Mouse (Mus musculus) heart, adult 18-20 months (tissue): ENCODE data around the gene Ccdc170. TPM values are rescaled to one million over a fixed set of nuclear protein-coding genes. Genes with fewer than 3 reads are reported as not detected.

Experiments used
- DNase-seq, 2 experiments: peaks; one replicate each; pipeline ENCODE4 v3.0.0; 2021 to 2022; ENCODE audit warnings: mixed read lengths in 1 of 2
- total RNA-seq, 2 experiments: library from RNA; stranded (reverse); gene quantifications; 2 replicates each; pipeline ENCODE4 v1.2.3; 2021

Gene Ccdc170
- total RNA-seq, 2 experiments from 2014 or later: 0.21 to 0.62 TPM

DNA sequence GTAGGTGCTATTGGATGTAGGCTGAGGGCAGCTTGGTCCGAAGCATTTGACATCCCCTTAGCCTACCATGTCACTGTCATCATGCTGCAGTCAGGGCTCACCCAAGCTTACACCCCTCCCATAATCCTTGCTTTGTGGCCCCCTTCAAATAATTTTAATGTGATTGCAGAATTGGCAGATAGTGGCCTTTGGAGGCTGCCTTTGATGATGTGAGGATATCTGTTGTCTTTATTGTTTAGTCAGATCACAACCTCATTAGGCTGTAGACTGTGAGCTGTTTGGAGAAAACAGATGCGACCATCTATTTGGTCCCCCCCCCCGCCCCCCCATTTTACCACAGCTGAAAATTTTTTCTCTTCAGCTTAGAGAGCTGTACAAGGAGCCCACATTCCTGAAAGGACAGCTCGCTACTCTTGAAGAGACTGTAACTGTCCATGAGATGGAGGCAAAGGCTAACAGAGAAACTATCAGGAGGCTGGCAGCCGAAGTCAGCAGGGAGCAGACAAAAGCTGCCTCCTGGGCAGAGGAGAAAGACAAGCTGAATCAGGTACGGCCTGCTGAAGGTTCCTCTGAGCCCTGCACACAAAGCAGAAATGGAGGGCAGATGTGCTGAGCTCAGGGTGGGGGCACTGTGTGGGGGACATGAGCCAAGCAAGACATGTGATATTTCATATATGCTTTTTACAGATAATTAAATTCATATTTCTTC lies 38.2 kb downstream of the Ccdc170 start:
- no peak for DNase-seq

DNA sequence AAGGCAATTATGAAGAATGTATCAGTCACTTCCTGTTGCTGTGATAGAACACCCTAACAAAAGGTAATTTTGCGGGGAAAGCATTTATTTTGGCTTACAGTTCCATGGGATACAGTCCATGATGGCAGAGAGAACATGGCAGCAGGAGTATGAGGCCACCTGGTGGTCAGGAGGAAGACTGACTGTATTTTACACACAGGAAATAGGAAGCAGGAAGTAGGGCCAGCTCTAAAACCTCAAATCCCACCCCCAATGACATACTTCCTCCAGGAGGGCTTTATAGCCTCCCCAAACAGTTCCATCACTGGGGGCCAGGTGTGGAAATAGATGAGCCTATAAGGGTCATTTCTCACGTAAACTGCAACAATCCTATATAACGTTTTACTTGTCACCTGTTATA lies 39.8 kb downstream of the Ccdc170 start:
- DNase-seq: no peak

DNA sequence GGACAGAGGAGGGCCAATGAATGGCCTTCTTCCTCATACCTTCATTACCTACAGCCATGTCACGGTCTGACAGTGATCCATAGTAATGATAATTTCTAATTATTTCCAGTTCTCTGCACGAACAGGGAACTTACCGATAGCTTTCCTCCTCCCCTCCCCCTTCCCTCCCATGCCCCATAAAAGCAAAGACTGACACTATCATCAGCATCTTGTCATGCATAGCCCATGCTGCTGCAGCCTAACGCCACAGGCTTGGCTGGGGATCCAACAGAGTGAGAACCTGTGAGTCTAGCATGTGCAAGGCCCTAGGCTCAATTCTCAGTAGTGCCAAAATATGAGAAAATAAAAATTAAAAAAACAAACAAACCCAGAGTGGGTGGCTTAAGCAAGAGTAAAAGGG lies 40.8 kb downstream of the Ccdc170 start:
- DNase-seq: no peak

DNA sequence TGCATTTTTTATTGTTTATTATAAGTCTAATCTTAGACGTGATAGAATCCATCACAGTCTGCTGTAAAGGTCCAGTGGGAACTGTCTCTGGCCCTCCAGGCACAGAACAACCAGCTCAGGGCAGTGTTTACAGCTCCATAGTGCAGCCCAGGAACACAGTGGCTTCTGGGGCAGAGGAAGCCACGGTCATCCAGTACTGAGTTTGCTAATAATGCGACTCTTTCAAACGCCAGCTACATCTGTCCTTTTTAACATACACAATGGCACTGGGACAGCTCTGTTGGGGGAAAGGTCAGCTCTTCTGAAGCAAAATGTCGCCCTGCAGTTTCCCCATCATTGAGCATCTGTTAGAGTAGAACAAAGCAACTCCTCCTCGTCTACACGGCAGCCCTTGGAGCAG lies 45.7 kb downstream of the Ccdc170 start:
- DNase-seq: no peak

DNA sequence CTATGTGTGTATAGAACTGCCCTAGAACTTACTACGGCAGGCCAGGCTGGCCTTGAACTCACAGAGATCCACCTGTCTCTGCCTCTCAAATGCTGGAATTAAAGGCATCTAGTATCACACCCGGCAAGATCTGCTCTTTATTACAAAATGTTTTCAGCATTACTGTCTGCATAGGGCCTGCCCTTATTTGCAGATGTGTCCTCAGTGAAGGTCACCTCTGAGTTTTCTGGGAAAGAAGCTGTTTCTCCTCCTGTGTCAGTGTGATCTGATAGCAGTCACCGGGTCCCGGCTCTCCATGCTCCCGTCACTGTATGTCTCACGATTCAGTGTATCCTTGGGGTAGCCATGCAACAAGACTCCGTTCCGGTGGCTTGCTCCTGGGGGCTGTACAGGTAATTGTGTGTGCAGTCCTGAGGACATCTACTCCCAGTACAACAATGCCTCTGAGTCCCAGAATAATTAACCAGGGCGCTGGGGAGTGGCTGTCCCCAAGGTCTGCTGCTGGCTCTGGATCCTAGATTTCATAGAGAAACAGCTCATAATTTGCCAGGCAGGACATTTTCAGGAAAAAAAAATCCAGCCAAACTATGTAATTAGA lies 48.4 kb downstream of the Ccdc170 start:
- no peak for DNase-seq

DNA sequence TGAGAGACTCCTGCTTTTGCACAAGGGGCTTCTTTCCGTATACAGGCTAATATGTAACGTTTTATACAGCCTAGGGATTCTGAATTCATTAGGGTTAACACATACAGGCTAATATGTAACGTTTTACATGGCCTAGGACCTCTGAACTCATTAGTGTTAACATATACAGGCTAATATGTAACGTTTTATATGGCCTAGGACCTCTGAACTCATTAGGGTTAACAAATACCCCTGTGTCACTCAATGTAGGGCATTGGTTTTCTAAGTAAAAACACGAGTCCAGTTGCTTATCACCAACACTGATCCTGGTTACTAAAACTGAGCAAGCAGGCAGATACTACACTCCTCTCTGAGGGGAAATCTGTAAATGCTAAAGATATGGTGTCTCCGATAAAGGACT lies 49.6 kb downstream of the Ccdc170 start:
- no peak for DNase-seq

DNA sequence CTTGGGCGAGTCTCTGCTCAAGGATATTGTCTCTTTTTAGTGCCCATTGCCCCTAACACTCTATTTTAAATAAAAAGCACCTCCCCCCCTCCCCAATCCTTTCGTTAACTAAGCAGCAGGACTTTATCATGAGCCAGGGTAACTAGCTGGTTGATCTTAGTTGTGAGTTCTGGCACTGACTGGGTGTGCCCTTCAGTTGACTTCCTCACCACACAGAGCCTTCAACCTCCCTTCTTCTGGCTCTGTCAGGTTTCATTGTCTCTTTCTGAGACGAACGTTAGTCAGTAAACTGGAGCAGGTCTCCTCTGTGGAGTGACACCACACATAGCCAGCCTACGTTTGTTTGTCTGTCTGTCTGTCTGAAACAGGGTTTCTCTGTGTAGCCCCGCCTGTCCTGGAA lies 50.4 kb downstream of the Ccdc170 start:
- DNase-seq: no peak

DNA sequence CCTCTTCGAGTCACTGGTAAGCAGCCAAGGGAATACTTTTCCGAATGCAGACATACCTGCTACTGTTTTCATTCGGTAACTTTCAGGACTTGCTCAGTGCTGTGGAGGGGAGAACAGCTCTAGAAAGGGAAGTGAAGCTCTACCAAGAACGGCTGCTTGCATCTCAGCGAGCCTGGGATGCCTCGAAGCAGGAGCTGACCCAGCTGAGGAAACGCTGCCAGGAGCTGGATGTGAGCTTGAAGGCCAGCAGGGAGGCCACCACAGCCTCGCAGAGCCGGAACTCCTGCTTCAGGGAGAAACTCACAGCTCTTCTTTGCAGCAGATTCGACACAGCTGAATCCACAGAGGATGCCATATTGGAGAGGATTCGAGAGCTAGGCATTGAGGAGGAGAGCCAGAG lies 51.6 kb downstream of the Ccdc170 start:
- DNase-seq: no peak

DNA sequence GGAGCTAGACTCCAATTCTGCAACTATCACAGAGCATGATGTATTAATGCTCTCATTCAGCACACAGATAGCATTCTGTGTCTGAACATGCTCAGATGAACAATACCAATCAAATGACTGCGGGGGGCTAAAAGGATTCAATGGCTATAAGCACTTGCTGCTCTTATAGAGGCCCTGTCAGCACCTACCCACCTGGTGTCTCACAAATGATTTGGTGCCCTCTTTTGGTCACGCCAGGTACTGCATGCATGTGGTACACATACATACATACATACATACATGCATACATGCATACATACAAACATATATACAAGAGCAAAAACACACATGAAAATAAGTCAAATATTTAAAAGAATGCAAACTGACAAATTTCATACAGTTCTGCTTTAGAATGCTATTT lies 63.2 kb downstream of the Ccdc170 start:
- DNase-seq: no peak

DNA sequence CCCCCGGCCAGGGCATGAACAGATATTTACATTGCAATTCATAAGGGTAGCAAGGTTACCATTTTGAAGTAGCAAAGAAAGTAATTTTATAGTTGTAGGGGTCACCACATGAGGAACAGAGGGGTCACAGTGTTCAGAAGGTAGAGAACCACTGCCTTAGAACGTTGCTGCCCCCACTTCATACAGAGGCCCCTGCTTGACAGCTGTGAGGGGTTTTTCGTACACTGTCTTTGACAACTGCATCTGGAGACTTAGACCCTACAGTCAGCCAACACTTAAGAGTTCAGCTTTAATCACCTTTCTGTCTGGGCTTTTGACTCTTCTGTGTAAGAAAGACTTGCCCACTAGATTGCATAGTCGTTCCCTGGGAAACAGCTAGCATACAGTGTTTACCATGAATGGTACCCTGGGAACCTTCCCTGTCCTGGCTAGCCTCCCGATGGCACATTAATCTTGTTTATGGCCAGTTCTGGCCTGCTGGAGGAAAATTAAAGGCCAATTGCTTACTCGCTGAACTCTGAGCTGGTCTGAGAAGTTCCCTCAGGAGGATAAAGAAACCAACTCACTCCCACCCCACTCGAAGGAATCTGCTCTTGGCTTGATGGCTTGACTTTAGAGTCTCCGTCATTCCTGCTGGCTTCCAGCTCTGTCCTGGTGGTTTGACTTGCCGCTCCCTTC lies 71.3 kb downstream of the Ccdc170 start:
- peak in 1 of 2 experiments; percentile 29 for DNase-seq

DNA sequence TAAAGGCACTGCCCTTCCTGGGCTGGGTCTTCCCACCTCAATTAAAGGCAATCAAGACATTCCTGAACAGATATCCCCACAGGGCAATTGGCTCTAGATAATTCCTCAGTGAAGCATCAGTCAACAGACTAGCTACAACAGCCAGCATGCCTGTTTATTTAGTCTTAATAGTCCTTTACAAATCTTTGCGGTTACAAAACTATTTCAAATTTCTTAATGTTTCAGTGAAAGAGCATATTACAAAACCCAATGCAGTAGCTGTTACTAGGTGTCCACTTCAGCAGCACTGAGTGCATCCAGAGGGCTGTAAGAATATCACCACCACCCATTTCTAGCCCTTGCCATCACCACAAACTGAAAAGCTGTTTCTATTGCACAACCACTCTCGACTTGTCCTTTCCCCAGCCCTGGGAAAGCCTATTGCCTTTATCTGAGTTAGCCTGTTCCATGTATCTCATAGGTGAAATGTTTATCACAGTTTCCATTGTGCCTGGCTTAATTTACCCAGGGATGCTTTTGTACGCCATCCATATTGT lies 74.6 kb downstream of the Ccdc170 start:
- DNase-seq: peak in 1 of 2 experiments; percentile 20

DNA sequence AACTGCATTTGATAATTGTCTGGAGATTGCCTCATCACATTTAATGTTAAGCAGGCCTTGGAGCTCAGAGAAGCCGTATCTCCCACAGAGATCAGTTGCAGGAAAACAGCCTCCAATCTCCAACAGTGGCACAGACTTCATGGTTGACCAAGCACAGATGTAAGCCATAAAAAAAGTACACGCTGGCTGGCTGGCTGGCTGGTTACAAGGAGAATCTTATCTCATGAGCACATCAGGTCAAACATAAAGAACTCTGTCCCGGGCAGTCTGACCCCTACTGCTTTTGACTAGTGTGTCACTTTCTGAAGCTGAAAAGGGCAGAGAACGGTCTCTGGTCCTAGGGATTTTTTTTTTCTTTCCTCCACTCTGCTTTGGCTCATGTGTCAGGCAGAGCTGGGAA lies 76.8 kb downstream of the Ccdc170 start:
- no peak for DNase-seq

DNA sequence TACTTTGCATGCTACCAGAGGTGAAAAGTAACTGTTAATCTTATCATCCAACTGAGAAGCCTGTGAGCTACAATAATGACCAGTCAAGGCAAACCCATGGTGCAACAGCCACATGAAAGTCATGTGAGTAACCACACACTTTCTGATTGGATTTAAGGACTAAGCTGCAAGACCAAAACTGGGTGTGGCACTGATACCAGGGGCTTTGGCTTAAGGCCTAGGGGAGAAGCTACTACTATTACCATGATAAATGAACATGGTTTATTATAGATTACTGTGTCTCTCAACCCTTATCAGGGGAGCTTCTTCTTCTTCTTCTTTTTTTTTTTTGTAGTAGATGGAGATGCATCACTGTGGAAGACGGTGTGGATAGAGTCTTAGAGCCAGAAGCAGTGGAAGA lies 82.8 kb downstream of the Ccdc170 start:
- no peak for DNase-seq

DNA sequence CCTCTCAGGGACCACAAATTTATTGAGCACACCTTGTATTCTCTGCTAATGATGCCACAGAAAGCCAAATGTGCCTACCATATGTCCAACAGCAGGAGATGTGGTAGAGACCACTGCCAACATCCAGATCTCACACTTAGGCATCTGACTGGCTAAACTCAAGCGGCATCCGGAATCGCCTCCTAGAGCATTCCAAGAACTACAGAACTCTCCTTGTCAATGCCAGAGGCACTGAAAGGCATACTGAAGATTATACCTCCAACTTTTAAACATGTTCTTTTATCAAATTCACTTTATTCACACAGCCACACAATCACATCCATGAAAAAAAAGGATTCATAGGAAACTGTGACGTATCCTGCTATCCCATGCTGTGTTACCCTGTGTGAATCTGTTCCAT lies 88.5 kb downstream of the Ccdc170 start:
- DNase-seq: no peak

DNA sequence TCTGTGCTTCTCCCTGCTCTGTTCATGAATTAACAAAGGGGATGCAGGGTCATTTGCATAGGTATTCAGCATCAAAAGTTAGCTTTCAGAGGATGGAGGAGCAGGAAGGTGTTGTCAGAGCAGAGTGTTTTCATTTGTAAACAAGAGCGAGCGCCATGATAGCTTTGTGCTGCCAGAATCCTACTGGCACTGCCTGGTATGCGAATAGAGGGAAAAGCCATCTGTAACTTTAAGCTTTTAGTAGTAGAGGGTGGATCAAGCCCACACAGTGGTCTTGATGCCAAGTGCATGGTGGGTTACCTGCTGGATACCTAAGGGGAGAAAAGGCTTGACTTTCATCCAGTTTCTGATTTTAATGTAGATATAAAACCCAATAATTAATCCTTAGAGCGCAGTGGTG lies 89.0 kb downstream of the Ccdc170 start:
- no peak for DNase-seq

DNA sequence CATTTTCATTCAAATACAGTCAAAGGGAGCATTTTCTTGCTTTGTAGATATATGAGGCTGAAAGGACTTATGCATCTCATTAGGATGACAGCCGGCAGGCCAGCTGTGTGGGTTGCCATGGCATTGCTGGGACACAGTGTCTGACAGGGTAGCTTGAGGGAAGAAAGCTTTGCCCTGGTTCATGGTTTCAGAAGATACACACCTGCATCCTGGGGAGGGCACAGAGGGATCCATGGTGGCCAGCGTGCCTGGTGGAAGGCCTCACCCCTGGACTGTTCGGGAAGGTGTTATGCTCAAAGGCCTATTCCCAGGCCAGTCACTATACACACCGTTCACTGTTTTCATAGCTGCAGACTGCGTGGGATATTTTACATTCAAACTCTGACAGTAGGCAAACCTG lies 99.6 kb downstream of the Ccdc170 start:
- no peak for DNase-seq

DNA sequence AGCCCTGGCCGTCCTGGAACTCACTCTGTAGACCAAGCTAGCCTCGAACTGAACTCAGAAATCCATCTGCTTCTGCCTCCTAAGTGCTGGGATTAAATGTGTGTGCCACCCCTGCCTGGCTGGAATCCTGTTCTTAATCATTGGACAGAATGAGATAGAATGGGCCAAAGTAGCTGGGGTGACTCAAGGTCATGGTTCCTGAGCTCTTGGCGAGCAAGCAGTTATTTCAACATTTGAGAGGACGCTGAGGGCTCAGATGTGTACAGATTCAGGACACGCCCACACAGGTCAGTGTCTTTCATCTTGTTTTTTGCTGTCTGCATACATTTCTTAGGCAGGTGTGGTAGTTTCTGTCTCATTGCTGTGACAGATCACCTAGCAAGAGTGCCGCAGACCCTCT lies 104.4 kb downstream of the Ccdc170 start:
- DNase-seq: no peak

DNA sequence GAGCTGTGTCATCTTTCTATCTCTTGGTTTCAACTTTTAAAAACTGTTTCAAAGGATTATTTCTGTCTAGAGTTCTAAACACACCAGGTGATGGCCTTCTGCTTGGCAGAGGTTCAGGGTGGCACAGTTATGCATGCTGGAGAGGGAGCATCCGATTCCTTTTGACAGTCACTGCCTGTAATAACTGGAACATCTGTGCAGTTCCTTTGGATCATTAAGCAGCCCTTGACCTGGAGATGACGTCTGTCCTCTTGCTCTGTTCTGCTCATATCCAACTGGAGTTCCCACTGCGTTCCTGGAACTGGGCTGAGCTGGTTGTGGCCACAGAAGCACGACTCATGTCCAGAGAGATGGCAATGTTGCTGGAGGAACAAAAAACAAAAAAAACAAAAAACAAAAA lies 107.3 kb downstream of the Ccdc170 start:
- DNase-seq: no peak

DNA sequence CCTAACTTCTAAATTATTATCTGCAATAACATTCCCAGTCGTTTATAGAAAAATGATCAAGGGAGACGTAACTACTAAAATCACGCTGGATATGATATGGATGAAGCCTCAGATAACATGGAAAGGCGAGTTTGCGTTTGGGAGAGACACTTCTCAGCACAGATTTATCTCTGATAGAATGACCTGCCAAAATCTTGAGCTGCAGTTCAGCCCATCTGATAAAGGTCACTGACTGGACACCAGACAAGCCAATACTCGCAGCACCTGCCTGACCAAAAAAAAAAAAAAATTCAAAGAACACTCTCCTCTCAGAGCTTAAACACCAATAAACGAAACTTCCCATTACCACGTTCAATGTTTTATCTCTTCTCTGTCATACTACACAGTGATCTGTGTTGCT lies 108.7 kb downstream of the Ccdc170 start:
- DNase-seq: no peak

DNA sequence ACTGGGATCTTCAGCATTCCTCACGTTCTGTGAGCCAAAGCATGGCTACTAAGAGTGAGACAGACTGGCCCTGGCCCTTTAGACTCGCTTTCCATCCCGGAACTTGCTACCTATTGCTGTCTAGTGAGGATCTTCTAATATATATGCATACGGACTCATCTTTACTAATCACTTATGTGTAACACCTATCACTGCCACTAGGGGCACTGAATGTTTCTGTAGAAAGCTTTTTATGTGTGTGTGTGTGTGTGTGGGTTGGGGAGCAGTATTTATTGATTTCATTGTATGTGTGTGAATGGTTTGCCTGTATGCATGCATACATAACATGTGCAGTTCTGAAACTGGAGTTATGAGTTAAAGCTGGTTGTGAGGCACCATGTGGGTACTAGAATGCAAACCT lies 111.5 kb downstream of the Ccdc170 start:
- peak in 1 of 2 experiments; percentile 8 for DNase-seq

DNA sequence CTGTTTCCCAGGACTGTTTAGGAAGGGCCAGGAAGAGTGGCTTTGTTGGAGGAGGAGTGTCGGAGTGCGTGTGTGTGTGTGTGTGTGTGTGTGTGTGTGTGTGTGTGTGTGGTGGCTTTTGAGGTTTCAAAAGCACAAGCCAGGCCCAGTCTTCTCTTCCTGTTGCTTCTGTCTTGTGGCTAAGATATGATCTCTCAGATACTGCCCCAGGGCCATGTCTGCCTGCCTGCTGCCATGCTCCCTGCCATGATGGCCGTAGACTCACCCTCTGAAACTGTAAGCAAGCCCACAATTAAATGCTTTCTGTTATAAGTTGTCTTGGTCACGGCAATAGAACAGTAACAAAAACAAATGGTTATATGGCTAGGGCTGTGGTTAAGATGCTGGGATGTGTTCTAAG lies 114.9 kb downstream of the Ccdc170 start:
- no peak for DNase-seq

DNA sequence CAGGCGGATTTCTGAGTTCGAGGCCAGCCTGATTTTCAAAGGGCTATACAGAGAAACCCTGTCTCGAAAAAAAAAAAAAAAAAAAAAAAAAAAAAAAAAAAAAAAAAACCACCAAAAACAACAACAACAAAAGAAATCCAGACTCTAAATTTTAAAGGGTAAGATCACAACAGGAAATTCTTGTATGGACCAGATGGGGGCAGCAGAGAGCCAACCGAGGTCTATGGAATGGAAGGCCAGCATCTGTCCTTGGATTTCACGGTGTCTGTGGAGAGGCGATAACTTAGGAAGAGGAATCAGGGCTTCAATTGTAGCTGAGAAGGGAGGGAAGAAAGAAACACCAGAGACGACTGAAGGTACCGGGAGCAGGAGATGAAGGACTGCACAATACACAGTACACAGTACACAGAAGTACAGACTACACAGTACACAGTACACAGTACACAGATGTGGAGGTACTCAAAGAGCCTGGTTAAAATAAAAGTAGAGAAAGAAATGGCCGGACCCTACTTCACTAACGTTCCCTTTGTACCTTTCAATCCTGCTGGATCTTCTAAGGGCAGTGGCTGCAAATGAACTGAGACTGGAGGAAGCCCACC lies 116.0 kb downstream of the Ccdc170 start:
- peak; percentile 44 to 76 for DNase-seq

DNA sequence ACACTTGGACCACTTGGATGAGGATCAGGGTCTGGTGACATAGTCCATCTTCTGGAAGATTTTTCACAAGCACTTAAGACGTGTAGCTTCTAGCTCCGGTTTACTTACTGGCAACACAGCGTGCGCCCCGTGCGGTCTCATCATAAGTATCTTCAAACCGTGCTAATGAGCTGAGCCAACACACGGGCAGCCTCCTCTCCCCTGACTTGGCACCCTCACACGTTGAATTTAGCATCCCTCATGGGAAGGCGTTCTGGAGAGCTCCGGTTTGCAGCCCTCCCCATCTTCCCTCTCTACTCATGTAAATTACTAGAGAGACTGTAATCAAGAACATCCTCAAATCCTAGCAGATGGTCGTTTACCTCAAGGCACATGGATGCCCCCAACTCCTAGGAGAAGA lies 116.6 kb downstream of the Ccdc170 start:
- no peak for DNase-seq
